Mouse (Mus musculus) C2C12 (cell line): ENCODE results near the gene Zfp777.

Source experiments
- CTCF ChIP-seq: IDR thresholded peaks from one replicate; pipeline ENCODE4 v1.5.1; 2011; ENCODE audit not compliant: control insufficient read depth, insufficient read depth, insufficient read length
- FOSL1 ChIP-seq: IDR thresholded peaks from one replicate; pipeline ENCODE4 v1.8.0; 2011; ENCODE audit warnings: mild to moderate bottlenecking, low read length; ENCODE audit not compliant: poor library complexity, insufficient read depth, severe bottlenecking
- MAX ChIP-seq: IDR thresholded peaks from one replicate; pipeline ENCODE4 v1.6.1; 2011; ENCODE audit warnings: mild to moderate bottlenecking, control low read depth

DNA sequence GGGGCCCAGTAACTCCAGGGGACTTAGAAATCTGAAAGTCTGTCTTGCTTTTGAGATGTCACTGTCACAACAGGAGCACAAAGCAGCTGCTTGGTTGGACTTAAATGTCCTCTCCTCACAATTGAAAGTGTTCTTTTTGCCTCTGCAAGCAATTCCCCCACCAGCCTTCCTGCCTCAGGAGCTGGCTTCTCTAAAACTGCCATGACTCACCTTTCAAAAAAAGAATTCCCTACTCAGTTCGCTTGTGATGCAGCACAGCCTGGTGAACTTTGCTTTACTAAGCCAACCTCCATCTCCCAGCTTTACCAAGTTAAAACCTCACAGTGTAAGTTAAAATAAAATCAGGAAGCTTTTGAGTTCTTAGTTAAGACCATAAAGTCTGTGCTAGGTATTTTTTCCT is 27.0 kb downstream of the Zfp777 start:
- TF ChIP-seq CTCF (no peak), MAX (no peak), FOSL1 (no peak)
